Mouse (Mus musculus) forebrain, embryonic 11.5 days (tissue): Measurements from ENCODE around the gene Adamts12. TPM values are rescaled to one million over a fixed set of nuclear protein-coding genes. Genes with fewer than 3 reads are reported as not detected.

Experiments
- ATAC-seq: fragments of 200-750 bp; cut with Nextera tagmentation; replicated peaks from 2 replicates; pipeline ENCODE4 v1.8.0; 2017; ENCODE audit warnings: moderate TSS enrichment; ENCODE audit not compliant: low FRiP score
- DNase-seq: peaks from one replicate; pipeline ENCODE4 v3.0.0-alpha.2; 2017; ENCODE audit warnings: low spot score
- H3K27ac ChIP-seq: fragments of 300-500 bp; sonication (generic); 2 replicates; pipeline ENCODE4 v1.5.1; 2014; ENCODE audit warnings: low read depth, low read length
- H3K27me3 ChIP-seq: fragments of 300-500 bp; sonication (generic); 2 replicates; pipeline ENCODE4 v1.6.1; 2014; ENCODE audit warnings: mild to moderate bottlenecking, low read length, mixed read lengths; ENCODE audit not compliant: control insufficient read depth, insufficient read depth
- H3K36me3 ChIP-seq: fragments of 300-500 bp; sonication (generic); 2 replicates; pipeline ENCODE4 v1.6.1; 2014; ENCODE audit warnings: mild to moderate bottlenecking, low read length, moderate library complexity, mixed read lengths; ENCODE audit not compliant: control insufficient read depth, insufficient read depth
- H3K4me1 ChIP-seq: fragments of 300-500 bp; sonication (generic); replicated peaks from 2 replicates; pipeline ENCODE4 v1.6.1; 2014; ENCODE audit warnings: low read length, mixed read lengths; ENCODE audit not compliant: control insufficient read depth, insufficient read depth
- H3K4me2 ChIP-seq: fragments of 300-500 bp; sonication (generic); 2 replicates; pipeline ENCODE4 v1.6.1; 2014; ENCODE audit warnings: low read depth, mild to moderate bottlenecking, low read length, moderate library complexity, mixed read lengths; ENCODE audit not compliant: severe bottlenecking
- H3K4me3 ChIP-seq: fragments of 300-500 bp; sonication (generic); 2 replicates; pipeline ENCODE4 v1.5.1; 2014; ENCODE audit warnings: low read depth, low read length
- H3K9ac ChIP-seq: fragments of 300-500 bp; sonication (generic); 2 replicates; pipeline ENCODE4 v1.6.1; 2014; ENCODE audit warnings: low read length
- H3K9me3 ChIP-seq: fragments of 300-500 bp; sonication (generic); 2 replicates; pipeline ENCODE4 v1.6.1; 2016; ENCODE audit warnings: low read length, mixed read lengths; ENCODE audit not compliant: control insufficient read depth
- whole genome bisulfite sequencing: fragments of 180-500 bp; shearing (Covaris S2); extraction: QIAGEN DNeasy Blood & Tissue Kit; methylation state at CpG from one replicate; pipeline ENCODE4 v1.1.7; 2014; 5-methylcytosine and 5-hydroxymethylcytosine counted together
- polyA plus RNA-seq: library from polyadenylated mRNA; unstranded; fragments of >200 nt; fragmentation: Nextera tagmentation; extraction: Ambion mirVana; gene quantifications from 2 replicates; pipeline ENCODE4 v1.2.1, GENCODE M21; 2014

The Adamts12 gene
- polyA plus RNA-seq, 1 experiment from 2014 or later: 2.1 TPM

DNA sequence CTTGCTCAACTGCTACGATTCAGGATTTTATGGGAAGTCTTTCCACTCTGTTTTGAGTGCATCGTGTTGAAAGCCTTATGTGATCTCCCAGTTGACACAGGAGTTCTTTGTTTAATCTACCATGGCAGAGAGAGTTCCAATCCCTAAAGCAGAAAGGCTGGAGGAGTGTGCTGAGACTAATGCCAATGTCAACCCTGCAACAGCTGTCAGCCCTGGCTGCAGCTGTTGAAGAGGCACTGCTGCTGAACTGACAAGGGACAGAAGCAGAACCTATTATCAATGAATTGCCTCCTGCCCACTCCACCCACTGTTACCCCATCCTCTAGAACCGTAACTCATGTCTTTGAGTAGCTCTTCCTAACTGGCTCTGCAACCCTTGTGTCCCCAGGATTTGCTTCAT, 101.3 kb downstream of the Adamts12 start:
- WGBS: 68% methylated on average over 3 of the region's 3 CpGs
- Histone ChIP-seq H3K9ac (no peak overlapping the region), H3K4me1 (no peaks in the 10 kb centered on the region), H3K27ac (no peak overlapping the region), H3K9me3 (no peaks in the 10 kb centered on the region), H3K36me3 (no peaks in the 10 kb centered on the region), H3K4me3 (no peak overlapping the region), H3K4me2 (no peak overlapping the region), H3K27me3 (no peaks in the 10 kb centered on the region)
- ATAC-seq: no peak
- DNase-seq: no peak

DNA sequence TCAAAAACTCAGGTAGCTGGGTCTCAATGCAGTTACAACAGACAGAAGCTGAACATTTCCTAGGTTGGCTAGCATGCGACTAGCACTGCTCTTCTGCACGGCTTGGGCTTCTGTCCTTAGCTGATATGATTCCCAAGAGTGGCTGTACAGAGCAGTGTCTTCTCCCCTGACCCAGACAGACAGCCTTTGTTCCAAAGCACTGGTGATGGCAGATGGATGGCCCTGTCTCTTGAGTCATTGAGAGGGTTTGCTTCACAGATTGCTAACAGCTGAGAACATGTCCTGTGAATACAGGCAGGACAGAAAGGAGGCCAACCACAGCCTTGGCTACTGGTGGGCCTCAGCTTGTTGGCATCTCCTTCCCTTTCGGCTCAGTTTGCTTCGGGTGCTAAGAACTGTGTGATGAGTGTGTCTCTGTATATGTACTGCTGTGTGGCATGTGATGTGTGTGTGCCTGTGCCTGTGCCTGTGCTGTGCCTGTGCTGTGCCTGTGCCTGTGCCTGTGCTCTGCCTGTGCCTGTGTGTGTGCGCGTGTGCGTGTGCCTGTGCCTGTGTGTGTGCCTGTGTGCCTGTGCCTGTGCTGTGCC, 109.4 kb downstream of the Adamts12 start:
- Histone ChIP-seq H3K4me3 (no peak overlapping the region), H3K36me3 (no peaks in the 10 kb centered on the region), H3K27me3 (no peaks in the 10 kb centered on the region), H3K4me2 (no peak overlapping the region), H3K27ac (no peak overlapping the region), H3K9me3 (no peaks in the 10 kb centered on the region), H3K9ac (no peak overlapping the region), H3K4me1 (no peaks in the 10 kb centered on the region; the same call in 1 of the 2 replicates)
- DNase-seq (no peak), ATAC-seq (no peak)
- WGBS: 96% methylated on average over 7 of the region's 7 CpGs

DNA sequence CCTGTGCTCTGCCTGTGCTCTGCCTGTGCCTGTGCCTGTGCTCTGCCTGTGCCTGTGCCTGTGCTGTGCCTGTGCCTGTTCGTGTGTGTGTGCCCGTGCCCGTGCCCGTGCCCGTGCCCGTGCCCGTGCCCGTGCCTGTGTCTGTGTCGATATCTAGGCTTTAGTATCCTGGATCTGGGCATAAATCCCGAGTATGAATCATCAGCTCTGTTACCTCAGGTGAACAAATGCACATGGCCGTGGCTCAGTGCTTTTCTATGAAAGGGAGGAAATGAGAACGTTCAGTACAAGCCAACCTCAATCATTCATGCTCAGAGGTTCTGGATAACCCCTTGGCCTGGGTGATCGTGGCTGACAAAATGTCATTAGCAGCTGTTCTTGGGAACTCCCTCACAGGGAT, 110.3 kb downstream of the Adamts12 start:
- ATAC-seq (no peak), DNase-seq (no peak)
- no peak overlapping the region for H3K4me2 ChIP-seq
- no peaks in the 10 kb centered on the region for H3K9me3 ChIP-seq
- no peaks in the 10 kb centered on the region; the same call in 1 of the 2 replicates for H3K4me1 ChIP-seq
- H3K36me3 ChIP-seq: no peaks in the 10 kb centered on the region
- H3K27me3 ChIP-seq: no peaks in the 10 kb centered on the region
- H3K9ac ChIP-seq: no peak overlapping the region
- WGBS: 87% methylated on average over 13 of the region's 13 CpGs
- H3K27ac ChIP-seq: no peak overlapping the region
- H3K4me3 ChIP-seq: no peak overlapping the region

DNA sequence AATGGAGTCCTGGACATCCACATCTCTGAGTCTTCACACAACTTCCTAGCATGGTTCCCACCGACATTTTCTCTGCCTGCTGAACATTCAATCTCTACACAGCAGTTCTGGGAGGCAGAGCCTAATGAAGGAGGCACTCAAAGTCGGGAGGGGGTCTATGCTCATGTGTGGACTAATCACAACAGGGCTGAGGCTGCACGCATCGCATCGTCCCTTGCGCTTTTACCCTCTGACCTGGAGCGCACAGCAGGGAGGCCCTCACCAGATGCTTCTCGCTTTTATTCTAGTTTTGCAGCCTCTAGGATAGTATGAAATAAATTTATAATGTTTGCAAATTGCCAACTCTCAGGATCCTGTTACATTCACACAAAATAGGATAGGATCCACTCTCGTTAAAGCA, 112.9 kb downstream of the Adamts12 start:
- no peaks in the 10 kb centered on the region; the same call in 1 of the 2 replicates for H3K4me1 ChIP-seq
- 30% methylated on average over 9 of the region's 9 CpGs for WGBS
- ATAC-seq (peak; percentile 75), DNase-seq (no peak)
- H3K9me3 ChIP-seq: no peaks in the 10 kb centered on the region
- no peaks in the 10 kb centered on the region for H3K27me3 ChIP-seq
- no peaks in the 10 kb centered on the region for H3K36me3 ChIP-seq
- H3K4me2 ChIP-seq: no peak overlapping the region
- no peak overlapping the region for H3K9ac ChIP-seq
- H3K4me3 ChIP-seq: no peak overlapping the region
- H3K27ac ChIP-seq: no peak overlapping the region

DNA sequence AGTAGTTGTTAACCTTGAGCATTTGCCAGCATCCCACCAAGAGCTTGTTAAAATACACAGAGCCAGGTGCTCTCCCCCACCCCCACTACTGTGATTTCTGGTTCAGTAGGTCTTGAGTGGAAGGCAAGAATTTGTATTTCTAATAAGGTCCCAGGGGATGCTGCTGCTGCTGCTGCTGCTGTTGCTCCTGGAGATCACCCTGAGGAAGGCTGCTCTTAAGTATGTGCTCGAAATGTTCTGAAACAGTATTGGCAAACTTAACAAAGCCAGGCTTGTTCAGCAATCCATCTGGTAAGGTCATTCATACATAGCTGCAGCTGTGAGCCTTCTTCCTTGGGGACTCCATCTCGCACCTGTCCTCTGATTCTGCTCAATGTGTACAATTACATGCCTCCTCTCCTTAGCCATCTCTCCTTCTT, 115.2 kb downstream of the Adamts12 start:
- Histone ChIP-seq H3K4me3 (no peak overlapping the region), H3K36me3 (no peaks in the 10 kb centered on the region), H3K27ac (no peak overlapping the region), H3K27me3 (no peaks in the 10 kb centered on the region), H3K9me3 (no peaks in the 10 kb centered on the region), H3K4me1 (no peaks in the 10 kb centered on the region; the same call in 1 of the 2 replicates), H3K4me2 (no peak overlapping the region), H3K9ac (no peak overlapping the region)
- 65% methylated on average over 2 of the region's 2 CpGs for WGBS
- DNase-seq (no peak), ATAC-seq (no peak)

DNA sequence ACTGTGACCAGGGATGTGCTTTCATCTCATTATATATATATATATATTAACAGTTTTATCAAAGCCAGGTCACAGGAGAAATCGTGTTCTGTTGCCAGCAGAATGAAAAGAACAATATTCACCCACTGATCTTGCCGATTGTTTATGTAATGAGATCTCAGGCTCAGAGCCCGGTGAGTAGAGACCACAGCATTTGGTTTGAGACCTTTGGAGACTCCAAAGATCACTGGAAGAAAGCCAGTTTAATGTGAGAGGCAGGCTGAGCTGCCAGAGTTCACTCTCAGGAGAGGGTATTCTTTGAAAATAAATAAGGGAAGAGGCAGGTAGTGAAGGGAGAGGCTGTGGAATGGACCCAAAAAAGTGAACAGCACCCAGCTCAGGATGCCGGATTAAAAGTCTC, 122.1 kb downstream of the Adamts12 start:
- Histone ChIP-seq H3K4me1 (no peaks in the 10 kb centered on the region), H3K27ac (no peak overlapping the region), H3K9me3 (no peaks in the 10 kb centered on the region), H3K36me3 (no peaks in the 10 kb centered on the region), H3K4me3 (no peak overlapping the region), H3K27me3 (no peaks in the 10 kb centered on the region), H3K4me2 (no peak overlapping the region), H3K9ac (no peak overlapping the region)
- ATAC-seq (no peak), DNase-seq (no peak)
- WGBS: 85% methylated on average over 4 of the region's 4 CpGs

DNA sequence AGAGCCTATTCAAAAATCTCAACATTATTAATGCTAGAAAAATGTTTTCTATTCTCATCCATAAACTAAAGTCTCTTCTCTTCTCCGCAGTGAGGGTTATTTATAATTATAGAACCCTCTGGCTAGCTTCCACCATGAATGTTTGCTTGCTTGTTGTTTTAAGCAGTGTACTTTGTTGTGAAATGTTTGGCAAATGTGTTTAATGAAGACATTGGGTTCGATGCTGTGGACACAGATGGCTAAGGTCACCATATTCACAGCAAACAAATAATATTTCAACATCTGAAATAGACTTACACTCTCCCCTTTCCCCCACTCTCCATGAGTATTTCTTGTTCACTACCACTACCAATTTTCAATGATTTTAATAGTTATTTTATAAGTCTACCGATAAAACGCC, 125.9 kb downstream of the Adamts12 start:
- Histone ChIP-seq H3K27me3 (no peaks in the 10 kb centered on the region), H3K36me3 (no peaks in the 10 kb centered on the region), H3K9me3 (no peaks in the 10 kb centered on the region), H3K27ac (no peak overlapping the region), H3K4me2 (no peak overlapping the region), H3K9ac (no peak overlapping the region), H3K4me3 (no peak overlapping the region), H3K4me1 (no peaks in the 10 kb centered on the region)
- 86% methylated on average over 4 of the region's 4 CpGs for WGBS
- ATAC-seq: no peak
- DNase-seq: no peak

DNA sequence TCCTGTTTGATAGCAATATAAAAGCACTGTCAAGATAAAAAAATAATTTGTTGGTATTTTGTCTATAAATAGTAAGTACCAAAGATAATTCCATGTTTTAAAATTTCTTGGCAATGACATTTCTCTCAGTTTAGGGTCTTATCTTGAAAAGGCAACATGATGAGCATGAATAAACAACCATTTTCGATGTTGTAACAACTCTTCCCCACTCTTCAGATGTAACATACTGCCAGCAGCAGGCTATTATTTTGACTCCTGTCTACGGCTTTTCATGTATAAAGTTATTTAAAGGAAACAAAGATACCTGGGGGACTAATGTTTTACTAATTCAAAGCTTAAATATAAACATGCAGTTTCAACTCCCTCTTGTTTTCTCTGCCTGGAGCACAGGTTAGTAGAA, 128.2 kb downstream of the Adamts12 start:
- 82% methylated on average over 2 of the region's 2 CpGs for WGBS
- no peak overlapping the region for H3K4me2 ChIP-seq
- no peak for ATAC-seq
- H3K27ac ChIP-seq: no peak overlapping the region
- H3K4me1 ChIP-seq: no peaks in the 10 kb centered on the region
- DNase-seq: no peak
- H3K4me3 ChIP-seq: no peak overlapping the region
- no peaks in the 10 kb centered on the region for H3K27me3 ChIP-seq
- no peak overlapping the region for H3K9ac ChIP-seq
- no peaks in the 10 kb centered on the region for H3K36me3 ChIP-seq
- H3K9me3 ChIP-seq: no peaks in the 10 kb centered on the region

GRCm38 (mm10) chr15:11197051-11197450, 132.5 kb downstream of the Adamts12 start:
- no peaks in the 10 kb centered on the region for H3K27me3 ChIP-seq
- DNase-seq (no peak), ATAC-seq (no peak)
- no peaks in the 10 kb centered on the region for H3K4me1 ChIP-seq
- no peak overlapping the region for H3K4me3 ChIP-seq
- no peak overlapping the region for H3K9ac ChIP-seq
- no peak overlapping the region for H3K27ac ChIP-seq
- H3K9me3 ChIP-seq: no peaks in the 10 kb centered on the region
- no peaks in the 10 kb centered on the region for H3K36me3 ChIP-seq
- no peak overlapping the region for H3K4me2 ChIP-seq
- WGBS: 81% methylated on average over 6 of the region's 6 CpGs
